ENCODE assay signal across 21 mouse cellular contexts in the genomic region with DNA sequence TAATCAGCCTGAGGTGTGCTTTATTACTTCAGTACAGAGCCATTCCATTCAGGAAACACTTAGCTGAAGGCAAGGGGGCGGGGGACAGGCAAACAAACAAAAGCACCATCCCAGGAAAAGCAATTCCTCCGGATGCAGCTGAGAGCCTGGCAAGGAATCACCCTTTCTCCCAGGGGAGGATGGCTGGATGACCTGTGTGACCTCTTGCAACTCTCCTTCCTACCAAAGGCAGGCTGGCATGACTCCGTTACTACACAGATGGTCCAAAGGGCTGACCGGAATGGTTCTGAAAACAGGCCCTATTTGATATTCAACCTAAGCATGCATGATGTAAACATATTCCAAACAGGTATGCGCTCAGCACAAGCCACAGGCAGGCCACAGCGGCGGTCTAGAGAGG. TPM values are rescaled to one million over a fixed set of nuclear protein-coding genes. Genes with fewer than 3 reads are reported as not detected.
DNase-seq lines count a peak whose midpoint lies in the region; ATAC-seq lines count a peak whose summit lies in the region.
"Had no signal": no experiment of that assay in that cellular context is flagged by ENCODE, and none has a peak within 500 bp of the region (broad histone marks: within the 10 kb centered on the region; RNA-seq: fewer than 3 reads in every experiment).

No protein-coding gene starts in this region.

- ATAC-seq in midbrain, embryonic 13.5 days = no peak
- no peak for ATAC-seq in neural tube, embryonic 15.5 days (ENCODE audit: low FRiP score)
- ATAC-seq: activated CD4-positive, CD25-positive, alpha-beta regulatory T cell, adult 4 months; forebrain, embryonic 15.5 days; inflammation-experienced regulatory T-cells, adult 6 months; lung, postnatal 0 days had no signal

- H3K9me3 ChIP-seq in heart, embryonic 10.5 days = no peaks in the 10 kb centered on the region
- H3K9me3 ChIP-seq in midbrain, embryonic 10.5 days (replicated peaks) = peaks cover 5% of the 10 kb centered on the region; the same call in 1 of the 2 replicates
- H3K9me3 ChIP-seq in midbrain, embryonic 13.5 days = no peaks in the 10 kb centered on the region
- no peaks in the 10 kb centered on the region for H3K9me3 ChIP-seq in neural tube, embryonic 15.5 days (replicated peaks)
- H3K9me3 ChIP-seq: forebrain, embryonic 15.5 days; hindbrain, embryonic 13.5 days; liver, embryonic 15.5 days had no signal

- intact Hi-C loops in heart, postnatal 10 days (cut with DNase I) = no loop called here

- H3K4me2 ChIP-seq in midbrain, embryonic 13.5 days (replicated peaks) = no peak overlapping the region
- H3K4me2 ChIP-seq in neural tube, embryonic 15.5 days = no peak overlapping the region
- H3K4me2 ChIP-seq: forebrain, embryonic 15.5 days; heart, embryonic 11.5 days; hindbrain, embryonic 13.5 days; liver, embryonic 15.5 days had no signal

- H3K9ac ChIP-seq in midbrain, embryonic 13.5 days (replicated peaks) = no peak overlapping the region
- no peak overlapping the region for H3K9ac ChIP-seq in neural tube, embryonic 15.5 days (replicated peaks)
- H3K9ac ChIP-seq: forebrain, embryonic 15.5 days; hindbrain, embryonic 13.5 days; liver, embryonic 15.5 days had no signal

- H3K4me1 ChIP-seq in heart, embryonic 10.5 days = peaks cover 8% of the 10 kb centered on the region
- H3K4me1 ChIP-seq in midbrain, embryonic 10.5 days = peaks cover 8% of the 10 kb centered on the region; the same call in 1 of the 2 replicates
- H3K4me1 ChIP-seq in midbrain, embryonic 13.5 days (replicated peaks) = peaks cover 4% of the 10 kb centered on the region; the same call in 1 of the 2 replicates
- peaks cover 17% of the 10 kb centered on the region for H3K4me1 ChIP-seq in neural tube, embryonic 15.5 days
- H3K4me1 ChIP-seq: liver, embryonic 15.5 days had no signal

- WGBS in heart, embryonic 10.5 days = 84% methylated on average over 7 of the region's 7 CpGs
- 70% methylated on average over 7 of the region's 7 CpGs for WGBS in midbrain, embryonic 10.5 days
- 73% methylated on average over 7 of the region's 7 CpGs for WGBS in midbrain, embryonic 13.5 days
- WGBS in neural tube, embryonic 15.5 days = 34% methylated on average over 7 of the region's 7 CpGs

- H3K27me3 ChIP-seq in heart, embryonic 10.5 days (ENCODE audit: insufficient read depth, poor library complexity, severe bottlenecking) = 0 out of 2 replicates have a peak, but pooled peaks cover 6% of the 10 kb centered on the region
- H3K27me3 ChIP-seq in midbrain, embryonic 10.5 days (ENCODE audit: low read depth, poor library complexity, severe bottlenecking) = peaks cover 5% of the 10 kb centered on the region
- H3K27me3 ChIP-seq in midbrain, embryonic 13.5 days = peaks cover 5% of the 10 kb centered on the region
- peaks cover 5% of the 10 kb centered on the region for H3K27me3 ChIP-seq in neural tube, embryonic 15.5 days (replicated peaks)
- H3K27me3 ChIP-seq: forebrain, embryonic 15.5 days; liver, embryonic 15.5 days had no signal

- H3K27ac ChIP-seq in heart, embryonic 10.5 days = no peak overlapping the region
- H3K27ac ChIP-seq in midbrain, embryonic 10.5 days (replicated peaks) = 0 out of 2 replicates have a peak overlapping the region, but pooled peaks have one; percentile 2
- H3K27ac ChIP-seq in midbrain, embryonic 13.5 days = no peak overlapping the region
- H3K27ac ChIP-seq in neural tube, embryonic 15.5 days (replicated peaks) = peak overlapping the region; percentile 41; the same call in 1 of the 2 replicates
- H3K27ac ChIP-seq: forebrain, embryonic 15.5 days; hindbrain, embryonic 13.5 days; liver, embryonic 15.5 days had no signal

- H3K36me3 ChIP-seq in heart, embryonic 10.5 days = no peaks in the 10 kb centered on the region
- no peaks in the 10 kb centered on the region for H3K36me3 ChIP-seq in midbrain, embryonic 10.5 days
- no peaks in the 10 kb centered on the region for H3K36me3 ChIP-seq in midbrain, embryonic 13.5 days
- no peaks in the 10 kb centered on the region for H3K36me3 ChIP-seq in neural tube, embryonic 15.5 days
- H3K36me3 ChIP-seq: forebrain, embryonic 15.5 days; G1E; hindbrain, embryonic 13.5 days; liver, embryonic 15.5 days had no signal

- no peak overlapping the region for H3K4me3 ChIP-seq in heart, embryonic 10.5 days
- H3K4me3 ChIP-seq in midbrain, embryonic 10.5 days = no peak overlapping the region
- H3K4me3 ChIP-seq in midbrain, embryonic 13.5 days (replicated peaks) = no peak overlapping the region
- no peak overlapping the region for H3K4me3 ChIP-seq in neural tube, embryonic 15.5 days (replicated peaks)
- H3K4me3 ChIP-seq: forebrain, embryonic 15.5 days; hindbrain, embryonic 13.5 days; liver, embryonic 15.5 days had no signal

- DNase-seq in heart, postnatal 10 days = peak; percentile 5 to 27
- no peak for DNase-seq in heart, embryonic 10.5 days (ENCODE audit: low spot score)
- no peak for DNase-seq in midbrain, embryonic 10.5 days (ENCODE audit: low spot score)
- peak; percentile 31 for DNase-seq in kidney, adult 9 months
- DNase-seq in ovary, postnatal 36 days (ENCODE audit: low spot score) = no peak
- no peak for DNase-seq in embryo, embryonic 10.5 days (ENCODE audit: low spot score)
- DNase-seq: cerebellum, postnatal 10 days; thymus, postnatal 25 days had no signal

RNA-seq across cellular contexts. Expression of a gene that starts 15.6 kb away (rescaled TPM):
- not detected for total RNA-seq in heart, postnatal 10 days (2021)
- polyA plus RNA-seq in heart, embryonic 10.5 days (2016; fragmentation: Nextera tagmentation; extraction: Ambion mirVana) = not detected in 2 replicates
- polyA plus RNA-seq in midbrain, embryonic 10.5 days (2016; fragmentation: Nextera tagmentation; extraction: Ambion mirVana) = 0.24 and 0.26 TPM in 2 replicates
- polyA plus RNA-seq in midbrain, embryonic 13.5 days (2015; fragmentation: Nextera tagmentation; extraction: Ambion mirVana) = 0.57 and 0.85 TPM in 2 replicates
- 0.82 TPM in 2 replicates for polyA plus RNA-seq in neural tube, embryonic 15.5 days (2015; fragmentation: Nextera tagmentation; extraction: Ambion mirVana)
- total RNA-seq: G1E; heart, postnatal 14 days; megakaryocyte, adult 5-6 weeks had no signal
- polyA plus RNA-seq: activated CD4-positive, CD25-positive, alpha-beta regulatory T cell, adult 4 months; G1E; heart, embryonic 11.5 days; inflammation-experienced regulatory T-cells, adult 6 months; liver, embryonic 15.5 days had no signal

RNA-seq across cellular contexts. Expression of a gene that starts 56.0 kb away (rescaled TPM):
- total RNA-seq in heart, postnatal 10 days (2021) = not detected
- 0.86 and 1.8 TPM in 2 replicates for polyA plus RNA-seq in heart, embryonic 10.5 days (2016; fragmentation: Nextera tagmentation; extraction: Ambion mirVana)
- polyA plus RNA-seq in midbrain, embryonic 10.5 days (2016; fragmentation: Nextera tagmentation; extraction: Ambion mirVana) = 11.2 and 14.3 TPM in 2 replicates
- polyA plus RNA-seq in midbrain, embryonic 13.5 days (2015; fragmentation: Nextera tagmentation; extraction: Ambion mirVana) = 42.1 and 44.4 TPM in 2 replicates
- 130 and 150 TPM in 2 replicates for polyA plus RNA-seq in neural tube, embryonic 15.5 days (2015; fragmentation: Nextera tagmentation; extraction: Ambion mirVana)
- total RNA-seq: G1E; gastrocnemius, postnatal 4 days; megakaryocyte, adult 5-6 weeks had no signal
- polyA plus RNA-seq: activated CD4-positive, CD25-positive, alpha-beta regulatory T cell, adult 4 months; G1E had no signal

Comparison
In these comparisons a context has a peak if more than half of its experiments do, and no peak if none do; other contexts are left out.
1. DNase-seq: peak in heart, postnatal 10 days (2 of 2) and kidney, adult 9 months (single experiment); none in heart, embryonic 10.5 days (single experiment), midbrain, embryonic 10.5 days (single experiment), ovary, postnatal 36 days (single experiment) and embryo, embryonic 10.5 days (single experiment).
2. H3K27ac ChIP-seq: peak in midbrain, embryonic 10.5 days (single experiment) and neural tube, embryonic 15.5 days (single experiment); none in heart, embryonic 10.5 days (single experiment) and midbrain, embryonic 13.5 days (single experiment).